Mouse (Mus musculus): ENCODE results near the gene Olfr389.

Gene Olfr389

GRCm38 (mm10) chr11:73780613-73781012 lies at the start of gene Olfr389:
Gene Olfr389 (minus strand): TSS chr11:73780713.
- in situ Hi-C loops (cut with MboI): no loop called here

- in situ Hi-C loops (cut with MboI): no loop called here
Measured at GRCm38 (mm10) chr11:73816949-73817348, 36.4 kb upstream of the Olfr389 start, which contains the start of gene Olfr392. Gene Olfr392 (minus strand): TSS chr11:73817049.

GRCm38 (mm10) chr11:73802952-73803351 lies 22.4 kb upstream of the Olfr389 start, which contains the start of gene Olfr391-ps:
Gene Olfr391-ps (minus strand): TSS chr11:73803052.
- in situ Hi-C loops (cut with MboI): no loop called here

DNA sequence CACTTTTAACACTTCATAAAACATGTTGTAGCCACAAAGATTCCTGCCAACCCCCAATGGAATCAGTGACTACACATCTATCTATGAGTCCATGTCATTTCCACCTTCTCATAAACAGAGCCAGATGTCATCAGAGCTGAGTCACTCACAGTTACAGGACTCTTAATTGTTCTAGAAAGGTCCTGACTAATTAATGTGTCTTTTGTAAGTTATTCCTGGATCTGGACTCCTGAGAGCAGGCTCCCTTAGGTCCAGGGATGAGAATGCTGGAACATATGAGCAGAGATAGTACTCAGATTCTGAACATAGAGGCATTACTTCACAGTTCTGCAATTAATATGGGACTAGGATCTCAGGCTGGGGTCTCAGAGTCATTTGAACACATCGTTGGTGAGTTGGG lies 2.2 kb upstream of the Olfr389 start, which contains the start of gene Olfr390:
Gene Olfr390, plus strand, starts transcription at position 301 of the 400 bp plus-strand sequence.
- in situ Hi-C loops (cut with MboI): no loop called here

DNA sequence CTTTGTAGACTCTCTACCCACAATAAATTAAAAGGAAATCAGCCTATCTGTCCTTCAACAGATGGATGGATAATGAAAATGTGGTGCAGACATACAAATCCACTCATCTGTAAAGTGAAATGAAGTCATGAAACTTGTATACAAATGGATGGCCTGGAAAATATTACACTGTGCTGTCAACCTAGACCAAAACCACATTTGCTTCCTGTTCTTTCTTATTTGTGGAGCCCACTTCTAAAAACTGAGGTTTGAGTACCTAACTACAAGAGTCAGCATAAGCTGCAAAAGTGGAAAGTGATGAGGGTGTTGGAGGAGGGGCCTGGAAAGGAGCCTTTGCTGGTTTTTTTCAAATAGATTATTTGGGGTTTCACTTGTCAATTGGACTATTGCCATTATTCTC lies 21.4 kb downstream of the Olfr389 start:
- in situ Hi-C loops (cut with MboI): no loop called here
